Mouse (Mus musculus) thymus, postnatal 36 days (tissue): Measurements from ENCODE around the gene Tmem123.

Experiments used
- DNase-seq, 2 experiments: peaks; one replicate each; pipeline ENCODE4 v3.0.0; 2022; ENCODE audit warnings: mixed read lengths in 2 of 2

The Tmem123 gene

DNA sequence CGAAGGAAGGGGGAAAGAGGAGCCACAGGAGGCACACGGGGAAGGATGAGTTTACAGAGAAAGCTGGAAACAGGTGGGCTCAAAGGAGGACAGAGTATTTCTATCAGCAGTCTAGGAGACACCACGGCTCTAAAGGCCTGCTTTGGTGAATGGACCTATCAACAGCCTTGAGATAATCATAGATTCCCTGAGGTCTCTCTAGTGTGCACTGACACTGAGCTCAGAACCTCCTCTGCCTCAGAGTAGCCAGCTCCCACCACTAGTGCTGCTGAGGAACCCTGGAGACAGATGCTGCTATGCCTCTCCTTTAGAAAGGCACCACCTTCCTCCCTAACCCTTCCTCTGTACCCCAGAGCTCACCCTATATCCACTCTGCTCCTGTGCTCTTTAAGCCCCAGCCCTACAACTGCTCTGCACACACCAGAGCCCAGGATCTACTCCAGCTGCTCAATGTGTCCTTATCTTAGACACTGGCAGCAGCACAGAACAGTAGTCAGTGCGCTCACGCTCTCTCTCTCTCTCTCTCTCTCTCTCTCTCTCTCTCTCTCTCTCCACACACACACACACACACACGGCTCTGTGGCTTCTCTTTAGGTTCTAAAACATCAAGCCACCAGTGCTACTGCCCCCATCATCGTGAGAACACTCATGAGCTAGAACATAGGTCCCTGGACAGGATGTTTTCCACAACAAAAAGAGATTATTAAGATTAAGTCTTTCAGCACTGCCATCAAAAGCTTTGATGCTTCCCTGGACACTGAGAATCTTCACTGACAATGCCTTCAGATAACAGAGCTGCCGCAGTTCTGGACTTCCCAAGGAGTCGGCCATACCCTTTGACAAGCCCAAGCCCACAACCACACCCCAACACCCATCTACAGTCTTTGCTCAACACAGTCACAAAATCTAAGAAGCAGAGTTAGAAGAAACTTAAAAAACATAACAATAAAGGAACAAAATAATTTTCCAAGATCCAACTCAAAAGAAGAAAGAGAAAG is 66.0 kb downstream of the Tmem123 start:
- DNase-seq = no peak

DNA sequence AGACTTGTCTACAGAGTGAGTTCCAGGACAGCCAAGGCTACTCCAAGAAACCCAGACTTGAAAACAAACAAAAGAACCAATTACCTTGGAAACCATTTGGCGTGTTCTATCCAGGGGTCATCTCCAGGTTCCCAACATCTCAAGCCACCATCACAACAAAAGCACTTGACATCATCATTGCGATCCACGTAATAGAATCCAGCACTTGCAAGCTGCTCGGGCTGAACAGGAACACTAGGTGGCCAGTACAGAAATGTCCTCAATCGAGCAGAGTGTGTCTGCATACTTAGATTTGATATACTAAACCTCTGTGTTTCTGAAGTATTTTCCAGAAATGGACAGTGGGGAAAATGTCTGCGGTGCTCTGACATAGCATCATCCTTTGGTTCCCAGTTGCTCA is 69.6 kb downstream of the Tmem123 start:
- no peak for DNase-seq

DNA sequence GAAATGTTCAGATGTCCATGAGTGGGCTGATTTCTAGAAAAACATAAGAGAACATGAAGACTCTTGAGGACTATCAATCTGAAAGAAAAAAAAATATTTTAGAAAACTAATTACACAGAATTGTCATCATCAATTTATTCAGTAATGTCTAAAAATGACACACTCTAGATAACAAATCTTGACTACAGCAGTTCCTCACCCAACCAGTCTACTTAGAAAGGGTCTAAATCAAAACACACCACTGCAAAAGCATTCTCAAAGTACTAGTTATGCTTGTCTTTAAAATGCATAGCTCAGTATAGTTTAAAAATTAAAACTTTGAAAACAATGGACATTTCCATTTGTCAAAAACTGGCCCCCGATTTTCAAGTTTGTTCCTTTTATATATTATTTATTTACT is 71.5 kb downstream of the Tmem123 start:
- no peak for DNase-seq

DNA sequence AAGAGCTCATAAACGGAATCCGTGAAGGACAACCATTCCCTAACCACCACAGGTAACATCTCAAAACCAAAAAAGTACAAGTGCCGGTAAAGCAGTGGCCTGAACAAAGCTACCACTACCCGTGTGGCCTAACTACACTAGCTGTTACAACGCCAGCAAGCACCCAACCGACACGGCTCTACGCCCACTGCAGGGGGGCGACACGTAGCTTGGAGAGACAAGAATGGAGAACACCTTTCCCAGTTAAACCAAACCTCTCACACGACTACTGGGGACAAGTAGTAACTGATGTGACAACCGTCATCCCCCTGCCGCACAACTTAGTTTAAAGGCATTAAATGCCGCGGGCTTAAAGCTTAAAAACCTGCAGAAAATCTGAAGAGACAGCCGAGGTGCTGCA is 72.5 kb downstream of the Tmem123 start:
- DNase-seq = peak; percentile 59 to 65

DNA sequence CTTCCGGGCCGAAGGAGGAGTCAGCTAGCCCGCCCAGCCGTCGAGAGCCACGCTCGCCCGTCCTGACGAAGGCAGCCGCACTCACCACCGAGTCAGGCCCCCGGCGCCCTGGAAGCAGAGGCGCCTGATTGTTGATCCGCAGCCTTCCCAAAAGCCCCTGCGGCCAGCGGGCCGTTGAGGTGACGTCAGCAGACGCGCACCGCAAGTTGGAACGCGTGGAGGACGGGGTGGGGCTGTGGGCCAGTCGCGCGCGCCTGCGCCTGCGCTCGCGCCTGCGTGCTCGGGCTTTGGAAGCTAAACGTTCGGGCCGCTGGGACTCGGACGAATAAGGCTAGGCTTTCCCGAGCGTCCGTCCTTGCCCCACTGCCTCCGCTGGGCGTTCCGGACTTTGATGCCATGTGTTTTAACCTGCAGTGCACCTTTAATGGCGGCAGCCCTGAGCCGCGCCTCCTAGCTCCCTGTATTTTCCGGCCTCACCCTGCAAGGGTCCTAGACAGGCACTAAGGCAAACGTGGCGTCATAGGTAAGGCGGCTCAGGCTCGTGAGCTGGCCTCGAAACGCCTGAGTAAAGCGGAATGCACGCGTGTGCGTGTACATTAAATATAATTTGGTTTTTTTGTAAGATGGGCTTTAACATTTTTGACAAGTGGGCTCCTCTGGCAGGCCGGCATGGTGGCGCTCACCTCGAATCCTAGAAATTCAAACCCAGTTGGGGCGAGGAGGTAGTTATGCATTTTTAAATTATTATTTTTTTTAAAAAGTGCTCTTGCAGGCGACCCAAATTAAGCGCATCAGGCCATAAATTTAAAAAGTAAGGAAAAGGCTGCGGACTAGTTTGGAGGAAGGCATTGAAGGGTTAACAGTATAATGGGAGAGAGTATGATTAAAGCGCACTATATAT is 73.3 kb downstream of the Tmem123 start, which contains the start of gene Birc2:
TSS of gene Birc2 (minus strand) at position 160 of the 901 bp plus-strand sequence.
- peak; percentile 93 to 95 for DNase-seq

DNA sequence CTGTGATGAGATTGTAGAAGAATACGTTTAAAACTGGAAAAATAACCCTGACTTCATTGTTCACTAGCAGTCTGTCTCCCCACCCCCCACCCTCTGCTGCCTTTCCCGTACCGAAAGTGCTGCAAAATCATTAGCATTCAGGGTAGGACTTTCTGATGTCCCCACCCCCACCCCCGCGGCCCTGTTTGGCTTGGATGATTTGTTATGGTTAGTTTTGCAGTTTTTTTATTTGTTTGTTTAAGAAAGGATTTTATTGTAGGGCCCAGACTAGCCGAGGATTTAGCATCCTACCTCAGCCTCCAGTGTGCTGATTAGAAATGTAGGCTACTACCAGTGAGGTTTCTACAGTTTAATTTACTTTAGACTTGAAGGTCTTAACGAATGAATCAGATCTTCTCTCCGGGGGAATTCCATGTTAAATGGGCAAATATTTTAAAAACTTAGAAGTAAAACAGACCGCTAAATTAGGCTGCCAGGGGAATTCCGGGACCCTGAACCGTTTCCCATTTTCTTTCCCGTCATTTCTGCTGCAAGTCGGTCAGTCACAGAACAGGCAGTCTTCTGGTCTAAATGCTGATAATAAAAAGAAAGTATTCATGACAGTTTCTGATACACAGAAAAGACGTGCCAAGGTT is 74.1 kb downstream of the Tmem123 start:
- DNase-seq = no peak

DNA sequence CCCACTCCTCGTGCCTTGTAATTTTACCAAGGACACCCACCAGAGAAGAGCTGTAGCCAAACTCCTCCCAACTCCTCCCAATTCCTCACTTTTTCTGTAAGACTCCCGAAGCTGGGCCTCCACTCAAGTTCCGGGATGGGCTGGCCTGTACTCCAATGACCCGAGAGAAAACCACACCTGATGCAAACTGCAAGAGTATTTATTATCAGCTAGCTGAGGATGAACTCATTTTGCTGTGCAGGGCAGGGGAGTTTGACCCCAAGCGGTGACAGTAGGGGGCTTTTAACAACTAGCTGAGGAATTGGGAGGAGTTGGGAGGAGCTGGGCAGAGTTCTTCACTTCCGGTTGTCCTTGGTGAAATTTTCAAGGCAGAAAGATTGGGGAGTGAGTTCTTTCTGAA is 77.4 kb downstream of the Tmem123 start:
- DNase-seq = no peak
